Mouse (Mus musculus): Measurements from ENCODE around the gene Gucy2g. TPM values are rescaled to one million over a fixed set of nuclear protein-coding genes. Genes with fewer than 3 reads are reported as not detected.
"Not testable (repeated sequence)": the region's sequence is repeated elsewhere in the genome, so short reads cannot be mapped to it uniquely, and the experiment has no call there.

Gucy2g gene
- polyA plus RNA-seq, 1 experiment from 2014 or later, result 0.06 TPM

- 83% methylated on average over 3 of the region's 3 CpGs for WGBS
- no peak overlapping the region for H3K27ac ChIP-seq
- no peak for ATAC-seq (ENCODE audit: insufficient number of reproducible peaks, insufficient read depth, low FRiP score, low TSS enrichment, low read depth)
- H3K4me1 ChIP-seq, result no peaks in the 10 kb centered on the region
- H3K9ac ChIP-seq, result no peak overlapping the region
- H3K4me3 ChIP-seq, result no peak overlapping the region
- H3K9me3 ChIP-seq, result no peaks in the 10 kb centered on the region
- H3K36me3 ChIP-seq, result no peaks in the 10 kb centered on the region
- H3K27me3 ChIP-seq, result no peaks in the 10 kb centered on the region
- no peak overlapping the region for H3K4me2 ChIP-seq
These were observed 63.9 kb downstream of the Gucy2g start for GRCm38 (mm10) chr19:55177143-55177542.

GRCm38 (mm10) chr19:55171585-55171984, 69.5 kb downstream of the Gucy2g start:
- Histone ChIP-seq H3K27me3 (no peaks in the 10 kb centered on the region), H3K4me2 (no peak overlapping the region), H3K4me1 (no peaks in the 10 kb centered on the region), H3K9ac (no peak overlapping the region), H3K9me3 (peaks cover 10% of the 10 kb centered on the region; the same call in 1 of the 2 replicates), H3K4me3 (no peak overlapping the region), H3K27ac (no peak overlapping the region), H3K36me3 (no peaks in the 10 kb centered on the region)
- ATAC-seq (ENCODE audit: insufficient number of reproducible peaks, insufficient read depth, low FRiP score, low TSS enrichment, low read depth), result no peak
- WGBS, result 88% methylated on average over 1 of the region's 1 CpGs

- no peak overlapping the region for H3K4me2 ChIP-seq
- ATAC-seq (ENCODE audit: insufficient number of reproducible peaks, insufficient read depth, low FRiP score, low TSS enrichment, low read depth), result no peak
- H3K4me3 ChIP-seq, result no peak overlapping the region
- H3K9ac ChIP-seq, result no peak overlapping the region
- no peak overlapping the region for H3K27ac ChIP-seq
- no peaks in the 10 kb centered on the region for H3K4me1 ChIP-seq
- peaks cover 10% of the 10 kb centered on the region; the same call in 1 of the 2 replicates for H3K9me3 ChIP-seq
- H3K27me3 ChIP-seq, result no peaks in the 10 kb centered on the region
- H3K36me3 ChIP-seq, result no peaks in the 10 kb centered on the region
These were observed 70.6 kb downstream of the Gucy2g start for GRCm38 (mm10) chr19:55170399-55170798.

GRCm38 (mm10) chr19:55169236-55169729, 71.8 kb downstream of the Gucy2g start:
- ATAC-seq (ENCODE audit: insufficient number of reproducible peaks, insufficient read depth, low FRiP score, low TSS enrichment, low read depth); H3K4me2 ChIP-seq; H3K9ac ChIP-seq; H3K9me3 ChIP-seq; H3K36me3 ChIP-seq; H3K27ac ChIP-seq; H3K4me3 ChIP-seq; H3K27me3 ChIP-seq; H3K4me1 ChIP-seq: not testable (repeated sequence)
- WGBS, result 91% methylated on average over 8 of the region's 8 CpGs

- peaks cover 10% of the 10 kb centered on the region; the same call in 1 of the 2 replicates for H3K9me3 ChIP-seq
- H3K36me3 ChIP-seq, result no peaks in the 10 kb centered on the region
- no peak overlapping the region for H3K4me3 ChIP-seq
- no peak overlapping the region for H3K27ac ChIP-seq
- no peaks in the 10 kb centered on the region for H3K27me3 ChIP-seq
- H3K4me1 ChIP-seq, result no peaks in the 10 kb centered on the region
- WGBS, result 83% methylated on average over 6 of the region's 6 CpGs
- no peak for ATAC-seq (ENCODE audit: insufficient number of reproducible peaks, insufficient read depth, low FRiP score, low TSS enrichment, low read depth)
- no peak overlapping the region for H3K4me2 ChIP-seq
- no peak overlapping the region for H3K9ac ChIP-seq
These were observed 72.7 kb downstream of the Gucy2g start for GRCm38 (mm10) chr19:55168360-55168759.

- WGBS, result 59% methylated on average over 2 of the region's 2 CpGs
- ATAC-seq (ENCODE audit: insufficient number of reproducible peaks, insufficient read depth, low FRiP score, low TSS enrichment, low read depth), result no peak
These were observed 73.3 kb downstream of the Gucy2g start for GRCm38 (mm10) chr19:55167741-55168140.

GRCm38 (mm10) chr19:55166741-55167140, 74.3 kb downstream of the Gucy2g start:
- Histone ChIP-seq H3K36me3 (no peaks in the 10 kb centered on the region), H3K4me2 (no peak overlapping the region), H3K4me3 (no peak overlapping the region), H3K9ac (no peak overlapping the region), H3K9me3 (peaks cover 10% of the 10 kb centered on the region; the same call in 1 of the 2 replicates), H3K27me3 (no peaks in the 10 kb centered on the region), H3K27ac (no peak overlapping the region), H3K4me1 (no peaks in the 10 kb centered on the region)
- no peak for ATAC-seq (ENCODE audit: insufficient number of reproducible peaks, insufficient read depth, low FRiP score, low TSS enrichment, low read depth)
- 95% methylated on average over 2 of the region's 2 CpGs for WGBS

More at GRCm38 (mm10) chr19:55167741-55168140, 73.3 kb downstream of the Gucy2g start:
- Histone ChIP-seq H3K27me3 (no peaks in the 10 kb centered on the region), H3K36me3 (no peaks in the 10 kb centered on the region), H3K9ac (no peak overlapping the region), H3K9me3 (peaks cover 10% of the 10 kb centered on the region; the same call in 1 of the 2 replicates), H3K27ac (no peak overlapping the region), H3K4me1 (no peaks in the 10 kb centered on the region), H3K4me2 (no peak overlapping the region), H3K4me3 (no peak overlapping the region)

- H3K9me3 ChIP-seq, result peaks cover 10% of the 10 kb centered on the region; the same call in 1 of the 2 replicates
- H3K36me3 ChIP-seq, result no peaks in the 10 kb centered on the region
- H3K27ac ChIP-seq, result no peak overlapping the region
- no peaks in the 10 kb centered on the region for H3K27me3 ChIP-seq
- H3K9ac ChIP-seq, result no peak overlapping the region
- ATAC-seq (ENCODE audit: insufficient number of reproducible peaks, insufficient read depth, low FRiP score, low TSS enrichment, low read depth), result no peak
- WGBS, result 65% methylated on average over 4 of the region's 4 CpGs
- H3K4me3 ChIP-seq, result no peak overlapping the region
- no peaks in the 10 kb centered on the region for H3K4me1 ChIP-seq
- H3K4me2 ChIP-seq, result no peak overlapping the region
These were observed 75.1 kb downstream of the Gucy2g start for GRCm38 (mm10) chr19:55165954-55166353.

GRCm38 (mm10) chr19:55165183-55165865, 75.7 kb downstream of the Gucy2g start:
- no peaks in the 10 kb centered on the region for H3K27me3 ChIP-seq
- no peak overlapping the region for H3K4me2 ChIP-seq
- 79% methylated on average over 1 of the region's 1 CpGs for WGBS
- no peak for ATAC-seq (ENCODE audit: insufficient number of reproducible peaks, insufficient read depth, low FRiP score, low TSS enrichment, low read depth)
- H3K9me3 ChIP-seq, result peaks cover 9% of the 10 kb centered on the region; the same call in 1 of the 2 replicates
- no peaks in the 10 kb centered on the region for H3K4me1 ChIP-seq
- H3K27ac ChIP-seq, result no peak overlapping the region
- no peak overlapping the region for H3K9ac ChIP-seq
- no peak overlapping the region for H3K4me3 ChIP-seq
- H3K36me3 ChIP-seq, result no peaks in the 10 kb centered on the region

- Histone ChIP-seq H3K9ac (no peak overlapping the region), H3K4me1 (no peaks in the 10 kb centered on the region), H3K4me2 (no peak overlapping the region), H3K27ac (no peak overlapping the region), H3K9me3 (no peaks in the 10 kb centered on the region), H3K4me3 (no peak overlapping the region), H3K36me3 (no peaks in the 10 kb centered on the region), H3K27me3 (no peaks in the 10 kb centered on the region)
- no peak for ATAC-seq (ENCODE audit: insufficient number of reproducible peaks, insufficient read depth, low FRiP score, low TSS enrichment, low read depth)
- WGBS, result 67% methylated on average over 1 of the region's 1 CpGs
These were observed 76.9 kb downstream of the Gucy2g start for GRCm38 (mm10) chr19:55164162-55164561.

GRCm38 (mm10) chr19:55162271-55162670, 78.8 kb downstream of the Gucy2g start:
- ATAC-seq (ENCODE audit: insufficient number of reproducible peaks, insufficient read depth, low FRiP score, low TSS enrichment, low read depth), result no peak
- Histone ChIP-seq H3K27ac (no peak overlapping the region), H3K9ac (no peak overlapping the region), H3K36me3 (no peaks in the 10 kb centered on the region), H3K27me3 (no peaks in the 10 kb centered on the region), H3K4me3 (no peak overlapping the region), H3K4me1 (no peaks in the 10 kb centered on the region), H3K9me3 (no peaks in the 10 kb centered on the region), H3K4me2 (no peak overlapping the region)
- WGBS, result 74% methylated on average over 4 of the region's 4 CpGs

- no peak overlapping the region for H3K4me2 ChIP-seq
- ATAC-seq (ENCODE audit: insufficient number of reproducible peaks, insufficient read depth, low FRiP score, low TSS enrichment, low read depth), result no peak
- H3K4me1 ChIP-seq, result no peaks in the 10 kb centered on the region
- H3K9ac ChIP-seq, result no peak overlapping the region
- H3K4me3 ChIP-seq, result no peak overlapping the region
- no peaks in the 10 kb centered on the region for H3K27me3 ChIP-seq
- no peaks in the 10 kb centered on the region for H3K9me3 ChIP-seq
- H3K36me3 ChIP-seq, result no peaks in the 10 kb centered on the region
- no peak overlapping the region for H3K27ac ChIP-seq
- 82% methylated on average over 6 of the region's 6 CpGs for WGBS
These were observed 81.2 kb downstream of the Gucy2g start for GRCm38 (mm10) chr19:55159826-55160225.

Measured in embryonic facial prominence, embryonic 13.5 days (tissue).